Mouse (Mus musculus): ENCODE results near the gene Sstr3. TPM values are rescaled to one million over a fixed set of nuclear protein-coding genes. Genes with fewer than 3 reads are reported as not detected.

Gene Sstr3
- polyA plus RNA-seq, 1 experiment from 2014 or later = 0.13 TPM

GRCm38 (mm10) chr15:78542767-78543303 lies 1.6 kb downstream of the Sstr3 start:
- Histone ChIP-seq H3K9ac (no peak overlapping the region), H3K4me1 (replicated peaks) (peaks cover 33% of the 10 kb centered on the region), H3K4me3 (no peak overlapping the region), H3K9me3 (replicated peaks) (no peaks in the 10 kb centered on the region), H3K27ac (ENCODE audit: poor library complexity, severe bottlenecking) (no peak overlapping the region), H3K36me3 (no peaks in the 10 kb centered on the region), H3K4me2 (no peak overlapping the region), H3K27me3 (replicated peaks) (peaks cover 70% of the 10 kb centered on the region)
- no peak for ATAC-seq (ENCODE audit: insufficient number of reproducible peaks, low FRiP score)
- WGBS = 66% methylated on average over 7 of the region's 7 CpGs

GRCm38 (mm10) chr15:78542098-78542766 lies 2.3 kb downstream of the Sstr3 start:
- H3K36me3 ChIP-seq = no peaks in the 10 kb centered on the region
- H3K27me3 ChIP-seq (replicated peaks) = peaks cover 76% of the 10 kb centered on the region
- no peak for ATAC-seq (ENCODE audit: insufficient number of reproducible peaks, low FRiP score)
- 0 out of 2 replicates have a peak overlapping the region, but pooled peaks have one; percentile 12 for H3K9ac ChIP-seq
- H3K9me3 ChIP-seq (replicated peaks) = no peaks in the 10 kb centered on the region
- 0 out of 2 replicates have a peak overlapping the region, but pooled peaks have one; percentile 36 for H3K27ac ChIP-seq (ENCODE audit: poor library complexity, severe bottlenecking)
- H3K4me2 ChIP-seq = no peak overlapping the region
- 79% methylated on average over 3 of the region's 3 CpGs for WGBS
- peaks cover 30% of the 10 kb centered on the region for H3K4me1 ChIP-seq (replicated peaks)
- no peak overlapping the region for H3K4me3 ChIP-seq

- 0 out of 2 replicates have a peak overlapping the region, but pooled peaks have one; percentile 12 for H3K9ac ChIP-seq
- no peaks in the 10 kb centered on the region for H3K9me3 ChIP-seq (replicated peaks)
- WGBS = 30% methylated on average over 3 of the region's 3 CpGs
- 0 out of 2 replicates have a peak, but pooled peaks have one; percentile 36 for ATAC-seq (ENCODE audit: insufficient number of reproducible peaks, low FRiP score)
- H3K27ac ChIP-seq (ENCODE audit: poor library complexity, severe bottlenecking) = 0 out of 2 replicates have a peak overlapping the region, but pooled peaks have one; percentile 36
- no peak overlapping the region for H3K4me2 ChIP-seq
- H3K4me3 ChIP-seq = no peak overlapping the region
- H3K27me3 ChIP-seq (replicated peaks) = peaks cover 77% of the 10 kb centered on the region
- H3K4me1 ChIP-seq (replicated peaks) = peaks cover 30% of the 10 kb centered on the region
- H3K36me3 ChIP-seq = no peaks in the 10 kb centered on the region
Measured at GRCm38 (mm10) chr15:78541606-78542005, 2.9 kb downstream of the Sstr3 start.

GRCm38 (mm10) chr15:78541036-78541435 lies 3.4 kb downstream of the Sstr3 start:
- no peak overlapping the region for H3K27ac ChIP-seq (ENCODE audit: poor library complexity, severe bottlenecking)
- no peak overlapping the region for H3K4me2 ChIP-seq
- peaks cover 74% of the 10 kb centered on the region for H3K27me3 ChIP-seq (replicated peaks)

GRCm38 (mm10) chr15:78535723-78536421 lies 8.6 kb downstream of the Sstr3 start:
- no peaks in the 10 kb centered on the region for H3K9me3 ChIP-seq (replicated peaks)
- whole genome bisulfite sequencing = 63% methylated on average over 10 of the region's 10 CpGs
- ATAC-seq (ENCODE audit: insufficient number of reproducible peaks, low FRiP score) = no peak

More at GRCm38 (mm10) chr15:78541036-78541435, 3.4 kb downstream of the Sstr3 start:
- Histone ChIP-seq H3K36me3 (no peaks in the 10 kb centered on the region), H3K9me3 (replicated peaks) (no peaks in the 10 kb centered on the region), H3K4me1 (replicated peaks) (peaks cover 30% of the 10 kb centered on the region), H3K4me3 (no peak overlapping the region), H3K9ac (0 out of 2 replicates have a peak overlapping the region, but pooled peaks have one; percentile 7)
- no peak for ATAC-seq (ENCODE audit: insufficient number of reproducible peaks, low FRiP score)
- WGBS = 70% methylated on average over 3 of the region's 3 CpGs

GRCm38 (mm10) chr15:78533346-78533835 lies 11.1 kb downstream of the Sstr3 start:
- Histone ChIP-seq H3K9ac (no peak overlapping the region), H3K27me3 (replicated peaks) (peaks cover 12% of the 10 kb centered on the region), H3K36me3 (no peaks in the 10 kb centered on the region), H3K4me3 (no peak overlapping the region), H3K4me2 (no peak overlapping the region), H3K4me1 (replicated peaks) (peaks cover 34% of the 10 kb centered on the region), H3K9me3 (replicated peaks) (no peaks in the 10 kb centered on the region), H3K27ac (ENCODE audit: poor library complexity, severe bottlenecking) (no peak overlapping the region)
- WGBS = 77% methylated on average over 10 of the region's 10 CpGs
- no peak for ATAC-seq (ENCODE audit: insufficient number of reproducible peaks, low FRiP score)

More at GRCm38 (mm10) chr15:78535723-78536421, 8.6 kb downstream of the Sstr3 start:
- H3K4me3 ChIP-seq = no peak overlapping the region
- H3K9ac ChIP-seq = no peak overlapping the region
- H3K27ac ChIP-seq (ENCODE audit: poor library complexity, severe bottlenecking) = no peak overlapping the region
- H3K36me3 ChIP-seq = no peaks in the 10 kb centered on the region
- peaks cover 37% of the 10 kb centered on the region for H3K27me3 ChIP-seq (replicated peaks)
- H3K4me1 ChIP-seq (replicated peaks) = peaks cover 10% of the 10 kb centered on the region
- H3K4me2 ChIP-seq = no peak overlapping the region

- ATAC-seq (ENCODE audit: insufficient number of reproducible peaks, low FRiP score) = no peak
- peaks cover 38% of the 10 kb centered on the region for H3K4me1 ChIP-seq (replicated peaks)
- H3K4me2 ChIP-seq = no peak overlapping the region
- no peak overlapping the region for H3K27ac ChIP-seq (ENCODE audit: poor library complexity, severe bottlenecking)
- H3K4me3 ChIP-seq = no peak overlapping the region
- H3K9me3 ChIP-seq (replicated peaks) = no peaks in the 10 kb centered on the region
- H3K36me3 ChIP-seq = no peaks in the 10 kb centered on the region
- peaks cover 7% of the 10 kb centered on the region; the same call in 1 of the 2 replicates for H3K27me3 ChIP-seq (replicated peaks)
- WGBS = 74% methylated on average over 10 of the region's 10 CpGs
- H3K9ac ChIP-seq = no peak overlapping the region
Measured at GRCm38 (mm10) chr15:78532566-78533345, 11.7 kb downstream of the Sstr3 start.

- H3K36me3 ChIP-seq = no peaks in the 10 kb centered on the region
- H3K9ac ChIP-seq = peak overlapping the region; percentile 72
- peak overlapping the region; percentile 62 for H3K4me2 ChIP-seq
- no peaks in the 10 kb centered on the region for H3K27me3 ChIP-seq (replicated peaks)
- WGBS = under 1% methylated on average over 25 of the region's 25 CpGs
- peak overlapping the region; percentile 86 for H3K27ac ChIP-seq (ENCODE audit: poor library complexity, severe bottlenecking)
- no peaks in the 10 kb centered on the region for H3K9me3 ChIP-seq (replicated peaks)
- H3K4me1 ChIP-seq (replicated peaks) = peaks cover 45% of the 10 kb centered on the region
- peak; percentile 66 for ATAC-seq (ENCODE audit: insufficient number of reproducible peaks, low FRiP score)
- H3K4me3 ChIP-seq = peak overlapping the region; percentile 36
Measured at GRCm38 (mm10) chr15:78531901-78532469, 12.5 kb downstream of the Sstr3 start.

- ATAC-seq (ENCODE audit: insufficient number of reproducible peaks, low FRiP score) = no peak
- H3K9me3 ChIP-seq (replicated peaks) = no peaks in the 10 kb centered on the region
- WGBS = 71% methylated on average over 4 of the region's 4 CpGs
- H3K27me3 ChIP-seq (replicated peaks) = no peaks in the 10 kb centered on the region
- H3K4me1 ChIP-seq (replicated peaks) = peaks cover 45% of the 10 kb centered on the region
- H3K36me3 ChIP-seq = no peaks in the 10 kb centered on the region; the same call in 1 of the 2 replicates
- H3K27ac ChIP-seq (ENCODE audit: poor library complexity, severe bottlenecking) = peak overlapping the region; percentile 86
- peak overlapping the region; percentile 62 for H3K4me2 ChIP-seq
- H3K9ac ChIP-seq = peak overlapping the region; percentile 72
- 0 out of 2 replicates have a peak overlapping the region, but pooled peaks have one; percentile 36 for H3K4me3 ChIP-seq
Measured at GRCm38 (mm10) chr15:78531451-78531720, 13.1 kb downstream of the Sstr3 start.

- H3K4me3 ChIP-seq = peak within 1 kb of the TSS; percentile 36
- H3K27me3 ChIP-seq (replicated peaks) = no peaks in the 10 kb centered on the region
- peaks cover 45% of the 10 kb centered on the region for H3K4me1 ChIP-seq (replicated peaks)
- no peaks in the 10 kb centered on the region for H3K9me3 ChIP-seq (replicated peaks)
- no peaks in the 10 kb centered on the region; the same call in 1 of the 2 replicates for H3K36me3 ChIP-seq
- WGBS = 64% methylated on average over 17 of the region's 17 CpGs
- H3K9ac ChIP-seq = peak within 1 kb of the TSS; percentile 72
- ATAC-seq (ENCODE audit: insufficient number of reproducible peaks, low FRiP score) = no peak
- H3K4me2 ChIP-seq = peak within 1 kb of the TSS; percentile 62
- H3K27ac ChIP-seq (ENCODE audit: poor library complexity, severe bottlenecking) = peak within 1 kb of the TSS; percentile 86
Measured at GRCm38 (mm10) chr15:78530671-78531450, 13.6 kb downstream of the Sstr3 start, which contains the start of gene C1qtnf6. C1qtnf6 (minus strand) TSS chr15:78531416.

Data from heart, embryonic 12.5 days (tissue).